Mouse (Mus musculus) brain, embryonic 14.5 days (tissue): ENCODE results near the gene Gm17175. TPM values are rescaled to one million over a fixed set of nuclear protein-coding genes. Genes with fewer than 3 reads are reported as not detected.
"Not testable (repeated sequence)": the region's sequence is repeated elsewhere in the genome, so short reads cannot be mapped to it uniquely, and the experiment has no call there.

Source experiments
- DNase-seq: peaks from one replicate; pipeline ENCODE4 v3.0.0-alpha.2; 2011; ENCODE audit warnings: low read depth
- CTCF ChIP-seq: fragments of 200-500 bp; IDR thresholded peaks from 2 replicates; pipeline ENCODE4 v1.5.1; 2012; ENCODE audit warnings: inconsistent platforms, mild to moderate bottlenecking, moderate library complexity, borderline replicate concordance; ENCODE audit not compliant: insufficient read depth, insufficient read length; ENCODE audit errors: extremely low read depth
- POLR2A ChIP-seq: fragments of 200-500 bp; IDR thresholded peaks from 2 replicates; pipeline ENCODE4 v1.6.1; 2012; ENCODE audit warnings: mild to moderate bottlenecking, inconsistent platforms, borderline replicate concordance; ENCODE audit not compliant: poor library complexity, insufficient read depth, insufficient read length, severe bottlenecking; ENCODE audit errors: extremely low read depth
- polyA plus RNA-seq: library from polyadenylated mRNA; depleted of rRNA; stranded (reverse); fragments of >200 nt; gene quantifications from 2 replicates; pipeline ENCODE4 v1.2.3, GENCODE M21; 2012; rRNA removed

The Gm17175 gene
- not detected in 2 replicates for polyA plus RNA-seq

DNA sequence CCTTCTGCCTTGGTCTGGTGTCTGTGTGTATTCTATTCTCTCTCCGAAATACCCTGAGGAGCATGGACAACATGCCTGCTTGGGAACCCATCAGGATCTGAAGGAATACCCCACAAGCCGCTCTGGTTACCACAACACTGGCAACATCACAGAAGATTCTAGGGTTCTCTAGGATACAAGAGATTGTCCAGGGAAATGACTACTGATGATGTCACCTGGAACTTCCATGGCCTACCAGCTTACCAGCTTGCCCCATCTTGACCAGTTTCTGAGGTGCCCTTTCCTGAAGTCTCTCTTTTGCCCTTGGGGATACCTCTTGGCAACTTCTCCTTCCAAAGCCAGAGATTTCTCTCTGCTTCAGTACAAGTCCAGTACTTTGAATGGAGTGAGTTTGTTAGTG lies at the start of gene Gm17175:
Gm17175 (minus strand) TSS at position 101 of the 400 bp plus-strand sequence.
- DNase-seq: not testable (repeated sequence)

DNA sequence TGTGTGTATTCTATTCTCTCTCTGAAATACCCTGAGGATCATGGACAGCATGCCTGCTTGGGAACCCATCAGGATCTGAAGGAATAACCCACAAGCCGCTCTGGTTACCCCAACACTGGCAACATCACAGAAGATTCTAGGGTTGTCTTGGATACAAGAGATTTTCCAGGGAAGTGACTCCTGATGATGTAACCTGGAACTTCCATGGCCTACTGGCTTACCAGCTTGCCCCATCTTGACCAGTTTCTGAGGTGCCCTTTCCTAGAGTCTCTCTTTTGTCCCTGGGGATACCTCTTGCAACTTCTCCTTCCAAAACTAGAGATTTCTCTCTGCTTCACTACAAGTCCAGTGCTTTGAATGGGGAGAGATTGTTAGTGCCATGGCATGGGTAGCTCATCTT lies 37.3 kb upstream of the Gm17175 start, which contains the start of gene Gm17078:
Gm17078 (minus strand) TSS at position 101 of the 400 bp plus-strand sequence.
- no peak for DNase-seq
- TF ChIP-seq CTCF: no peak
- TF ChIP-seq POLR2A: no peak

DNA sequence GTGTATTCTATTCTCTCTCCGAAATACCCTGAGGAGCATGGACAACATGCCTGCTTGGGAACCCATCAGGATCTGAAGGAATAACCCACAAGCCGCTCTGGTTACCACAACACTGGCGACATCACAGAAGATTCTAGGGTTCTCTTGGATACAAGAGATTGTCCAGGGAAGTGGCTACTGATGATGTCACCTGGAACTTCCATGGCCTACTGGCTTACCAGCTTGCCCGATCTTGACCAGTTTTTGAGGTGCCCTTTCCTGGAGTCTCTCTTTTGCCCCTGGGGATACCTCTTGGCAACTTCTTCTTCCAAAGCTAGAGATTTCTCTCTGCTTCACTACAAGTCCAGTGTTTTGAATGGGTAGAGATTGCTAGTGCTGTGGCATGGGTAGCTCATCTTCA lies 18.2 kb upstream of the Gm17175 start, which contains the start of gene Gm17174:
Gm17174 (minus strand) TSS at position 101 of the 400 bp plus-strand sequence.
- not testable (repeated sequence) for DNase-seq

DNA sequence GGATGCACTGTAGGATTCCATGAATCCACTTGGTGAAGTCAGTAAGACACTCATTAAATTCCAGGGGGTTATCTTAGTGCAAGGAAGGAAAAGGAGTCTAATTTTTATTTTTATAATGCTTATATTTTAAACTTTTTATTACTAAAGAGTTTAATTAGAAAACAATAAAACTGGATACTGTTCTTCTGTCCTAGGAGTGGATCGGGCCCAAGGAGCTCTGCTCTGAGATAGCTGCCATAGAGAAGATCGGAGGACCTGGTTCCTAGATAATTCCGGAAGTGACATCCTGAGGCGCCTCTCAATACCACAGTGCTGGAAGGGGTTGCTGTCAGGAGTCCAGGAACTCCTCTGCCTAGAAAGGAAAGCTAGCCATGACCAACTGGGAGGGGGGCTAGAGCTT lies 21.4 kb downstream of the Gm17175 start, which contains the start of gene Gm5622:
Gm5622 (plus strand) TSS at position 301 of the 400 bp plus-strand sequence.
- no peak for DNase-seq
- TF ChIP-seq CTCF (no peak), POLR2A (no peak)

Other genes starting within 250 kb of the Gm17175 start
- not detected in 2 replicates for gene Gm7247, start 212.3 kb downstream of the Gm17175 start, polyA plus RNA-seq
- gene Vmn2r88, start 163.2 kb downstream of the Gm17175 start, polyA plus RNA-seq: not detected in 2 replicates
- gene Vmn2r89, start 122.2 kb downstream of the Gm17175 start, polyA plus RNA-seq: not detected in 2 replicates
- not detected in 2 replicates for gene Gm5622, start 21.3 kb downstream of the Gm17175 start, polyA plus RNA-seq
- gene Gm17174, start 18.1 kb upstream of the Gm17175 start, polyA plus RNA-seq: not detected in 2 replicates
- gene Gm17078, start 37.2 kb upstream of the Gm17175 start, polyA plus RNA-seq: not detected in 2 replicates
- not detected in 2 replicates for gene Gm4181, start 61.6 kb upstream of the Gm17175 start, polyA plus RNA-seq
- not detected in 2 replicates for gene Gm17079, start 121.4 kb upstream of the Gm17175 start, polyA plus RNA-seq
- not detected in 2 replicates for gene Gm5800, start 143.1 kb upstream of the Gm17175 start, polyA plus RNA-seq
- gene Ang4, start 199.5 kb upstream of the Gm17175 start, polyA plus RNA-seq: not detected in 2 replicates
- not detected in 2 replicates for gene AY358078, start 226.0 kb upstream of the Gm17175 start, polyA plus RNA-seq